Mouse (Mus musculus) C2C12 (cell line): ENCODE data around the gene Zbed3. TPM values are rescaled to one million over a fixed set of nuclear protein-coding genes. Genes with fewer than 3 reads are reported as not detected.

Experiments used
- H3K27me3 ChIP-seq: one replicate; pipeline ENCODE4 v1.6.1; 2011; ENCODE audit not compliant: control insufficient read depth, insufficient read depth, insufficient read length
- H3K36me3 ChIP-seq: one replicate; pipeline ENCODE4 v1.6.1; 2011; ENCODE audit not compliant: control insufficient read depth, insufficient read depth
- H3K4me3 ChIP-seq: one replicate; pipeline ENCODE4 v1.5.1; 2011; ENCODE audit warnings: mild to moderate bottlenecking, control low read depth; ENCODE audit not compliant: poor library complexity, insufficient read depth, severe bottlenecking
- H3K79me2 ChIP-seq: one replicate; pipeline ENCODE4 v1.6.1; 2011; ENCODE audit not compliant: control insufficient read depth, insufficient read depth
- H3K79me3 ChIP-seq: one replicate; pipeline ENCODE4 v1.6.1; 2011; ENCODE audit warnings: low read depth, control low read depth
- H3ac ChIP-seq: one replicate; pipeline ENCODE3; 2011; ENCODE audit warnings: low read depth; ENCODE audit not compliant: control insufficient read depth, insufficient read length
- CEBPB ChIP-seq: IDR thresholded peaks from one replicate; pipeline ENCODE4 v1.6.1; 2011; ENCODE audit warnings: low read depth, mild to moderate bottlenecking, control low read depth, moderate library complexity
- CTCF ChIP-seq: IDR thresholded peaks from one replicate; pipeline ENCODE4 v1.5.1; 2011; ENCODE audit not compliant: control insufficient read depth, insufficient read depth, insufficient read length
- FOSL1 ChIP-seq: IDR thresholded peaks from one replicate; pipeline ENCODE4 v1.8.0; 2011; ENCODE audit warnings: mild to moderate bottlenecking, low read length; ENCODE audit not compliant: poor library complexity, insufficient read depth, severe bottlenecking
- MAX ChIP-seq: IDR thresholded peaks from one replicate; pipeline ENCODE4 v1.6.1; 2011; ENCODE audit warnings: mild to moderate bottlenecking, control low read depth
- MYOD1 ChIP-seq: IDR thresholded peaks from one replicate; pipeline ENCODE4 v1.6.1; 2011; ENCODE audit warnings: low read depth; ENCODE audit not compliant: control insufficient read depth, insufficient read length
- MYOG ChIP-seq: IDR thresholded peaks from one replicate; pipeline ENCODE4 v1.6.1; 2011; ENCODE audit not compliant: control insufficient read depth, insufficient read length; ENCODE audit errors: extremely low read depth
- USF1 ChIP-seq: IDR thresholded peaks from one replicate; pipeline ENCODE4 v1.6.1; 2011; ENCODE audit warnings: low read depth, mild to moderate bottlenecking, control low read depth, moderate library complexity
- polyA plus RNA-seq: library from polyadenylated mRNA; unstranded; fragments of >200 nt; fragmentation: generic; extraction: Trizol; gene quantifications from one replicate; pipeline ENCODE4 v1.2.1, GENCODE M21; 2012; ENCODE audit warnings: missing spikeins

The Zbed3 gene
- polyA plus RNA-seq, 1 experiment, result 22.6 TPM

DNA sequence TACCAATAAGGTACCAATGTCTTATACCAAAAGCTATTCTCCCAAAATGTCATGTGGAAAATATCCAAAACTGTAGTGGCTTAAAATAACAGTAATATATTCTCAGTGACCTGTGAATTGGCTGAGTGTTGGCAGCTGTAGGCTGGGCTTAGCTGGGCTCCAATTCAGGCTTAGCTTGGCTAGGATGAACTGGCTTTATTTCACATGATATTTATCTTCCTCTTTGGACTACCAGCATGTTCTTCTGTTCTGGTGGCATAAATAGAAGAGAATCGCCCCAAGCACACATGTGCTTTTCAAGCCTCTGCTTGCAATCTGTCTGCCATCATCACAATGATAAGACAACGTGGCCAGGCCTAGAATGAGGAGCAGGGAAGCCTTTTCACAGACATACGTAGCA is 23.5 kb upstream of the Zbed3 start:
- Histone ChIP-seq H3K27me3 (no peaks in the 10 kb centered on the region), H3ac (no peak overlapping the region), H3K36me3 (no peaks in the 10 kb centered on the region), H3K79me3 (no peaks in the 10 kb centered on the region), H3K79me2 (no peaks in the 10 kb centered on the region), H3K4me3 (no peak overlapping the region)
- no peak for TF ChIP-seq CTCF
- no peak for TF ChIP-seq MAX
- no peak for TF ChIP-seq CEBPB
- TF ChIP-seq MYOG, result no peak
- TF ChIP-seq FOSL1, result no peak
- no peak for TF ChIP-seq USF1
- no peak for TF ChIP-seq MYOD1

DNA sequence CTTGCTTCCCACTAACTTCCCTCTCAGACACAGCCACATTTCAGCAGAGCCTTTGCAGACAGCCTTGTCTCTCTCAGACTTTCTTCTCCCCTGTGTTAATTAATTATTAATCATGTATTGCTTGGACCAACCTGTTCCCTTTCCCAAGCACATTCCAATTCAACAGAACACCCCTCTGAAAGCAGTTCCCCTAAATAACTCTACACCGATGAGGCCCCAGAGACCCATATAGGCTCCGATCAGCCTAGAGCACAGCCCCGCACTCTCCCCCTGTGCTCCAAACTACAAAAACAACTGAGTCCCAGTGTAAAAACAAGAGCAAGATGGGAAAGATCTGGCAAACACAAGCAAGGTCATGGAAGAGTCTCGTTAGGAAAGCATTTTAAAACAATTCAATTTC is 16.8 kb upstream of the Zbed3 start:
- TF ChIP-seq CEBPB, result no peak
- TF ChIP-seq USF1, result no peak
- no peak for TF ChIP-seq MYOG
- no peak for TF ChIP-seq FOSL1
- TF ChIP-seq MAX, result no peak
- TF ChIP-seq MYOD1, result no peak
- no peak for TF ChIP-seq CTCF
- Histone ChIP-seq H3K27me3 (peaks cover 8% of the 10 kb centered on the region), H3K79me3 (no peaks in the 10 kb centered on the region), H3ac (no peak overlapping the region), H3K79me2 (no peaks in the 10 kb centered on the region), H3K4me3 (no peak overlapping the region), H3K36me3 (no peaks in the 10 kb centered on the region)

DNA sequence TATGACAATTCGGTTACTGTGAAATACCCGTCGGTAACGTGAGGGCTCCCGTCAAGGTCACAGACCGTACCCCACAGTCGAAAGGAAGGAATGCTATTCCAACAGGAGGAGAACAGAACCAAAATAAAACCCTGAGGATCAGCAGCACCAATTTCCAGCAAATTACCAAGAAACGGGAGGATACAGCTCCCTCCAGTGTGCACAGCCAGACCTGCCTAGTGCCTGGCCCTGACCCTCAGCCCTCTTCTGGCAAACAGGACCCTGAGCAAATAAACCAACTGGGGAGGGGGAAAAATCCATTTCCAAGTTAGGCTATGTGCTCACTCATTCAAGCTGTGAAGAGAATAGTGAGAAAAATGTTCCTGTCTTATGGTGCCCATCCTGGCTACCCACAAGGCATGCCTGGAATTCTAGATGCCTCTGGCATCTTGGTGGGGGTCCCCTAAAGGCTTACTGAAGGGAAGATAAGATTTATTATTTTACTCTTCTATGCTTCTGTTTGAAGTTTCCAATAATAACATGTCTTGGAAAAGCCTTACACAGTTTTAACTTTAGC is 16.2 kb upstream of the Zbed3 start:
- no peak overlapping the region for H3K4me3 ChIP-seq
- no peaks in the 10 kb centered on the region for H3K36me3 ChIP-seq
- peaks cover 11% of the 10 kb centered on the region for H3K27me3 ChIP-seq
- no peaks in the 10 kb centered on the region for H3K79me2 ChIP-seq
- H3K79me3 ChIP-seq, result no peaks in the 10 kb centered on the region
- no peak overlapping the region for H3ac ChIP-seq
- TF ChIP-seq USF1 (no peak), FOSL1 (no peak), MYOD1 (no peak), MAX (no peak), CEBPB (no peak), CTCF (no peak), MYOG (no peak)

DNA sequence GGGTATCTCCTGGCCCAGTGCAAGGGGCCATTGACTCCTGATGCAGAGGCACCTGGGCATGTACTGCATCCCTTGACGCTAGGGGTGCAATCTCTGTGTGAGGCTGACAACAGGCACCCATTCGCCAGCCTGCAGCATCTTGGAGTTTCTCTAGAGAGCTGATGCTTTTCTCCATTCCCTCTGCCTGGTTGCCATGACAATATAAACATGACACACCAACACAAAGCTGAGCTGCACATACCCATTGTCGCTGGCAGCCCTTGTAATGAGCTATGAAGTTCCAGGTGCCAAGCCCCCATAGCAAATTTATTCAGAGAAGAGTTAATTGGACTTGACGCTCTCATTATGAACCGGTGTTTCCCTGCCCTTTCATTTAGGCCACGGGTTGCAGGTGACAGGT is 11.4 kb upstream of the Zbed3 start:
- H3K27me3 ChIP-seq, result peaks cover 20% of the 10 kb centered on the region
- no peak overlapping the region for H3K4me3 ChIP-seq
- no peaks in the 10 kb centered on the region for H3K79me3 ChIP-seq
- H3ac ChIP-seq, result no peak overlapping the region
- TF ChIP-seq USF1 (no peak), MYOG (no peak), CTCF (no peak), CEBPB (no peak), MAX (no peak), MYOD1 (no peak)
- H3K79me2 ChIP-seq, result no peaks in the 10 kb centered on the region
- H3K36me3 ChIP-seq, result no peaks in the 10 kb centered on the region

DNA sequence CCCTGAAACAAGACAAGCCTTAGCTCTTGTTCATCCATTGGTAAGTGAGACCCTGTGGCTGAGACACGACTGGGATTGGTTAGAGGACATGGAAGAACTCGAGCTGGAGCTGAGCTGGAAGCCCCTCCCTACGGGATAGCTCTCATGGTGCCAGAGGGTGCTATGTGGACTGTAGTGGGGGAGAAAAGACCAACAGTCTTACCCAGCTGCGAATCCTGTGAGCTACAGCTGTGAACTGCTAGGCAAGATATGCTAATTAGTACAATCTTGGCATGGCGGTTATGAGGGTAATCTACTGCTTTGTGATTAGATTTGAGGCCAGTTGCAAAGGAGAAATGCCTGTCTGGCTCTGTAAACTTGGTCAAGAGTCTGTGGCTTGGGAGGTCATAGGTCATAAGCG is 4.3 kb upstream of the Zbed3 start:
- Histone ChIP-seq H3K4me3 (no peak overlapping the region), H3K27me3 (peaks cover 9% of the 10 kb centered on the region), H3K79me3 (no peaks in the 10 kb centered on the region), H3ac (no peak overlapping the region), H3K79me2 (no peaks in the 10 kb centered on the region), H3K36me3 (no peaks in the 10 kb centered on the region)
- TF ChIP-seq CTCF (no peak), MYOD1 (no peak), USF1 (no peak), CEBPB (no peak), MAX (no peak)

DNA sequence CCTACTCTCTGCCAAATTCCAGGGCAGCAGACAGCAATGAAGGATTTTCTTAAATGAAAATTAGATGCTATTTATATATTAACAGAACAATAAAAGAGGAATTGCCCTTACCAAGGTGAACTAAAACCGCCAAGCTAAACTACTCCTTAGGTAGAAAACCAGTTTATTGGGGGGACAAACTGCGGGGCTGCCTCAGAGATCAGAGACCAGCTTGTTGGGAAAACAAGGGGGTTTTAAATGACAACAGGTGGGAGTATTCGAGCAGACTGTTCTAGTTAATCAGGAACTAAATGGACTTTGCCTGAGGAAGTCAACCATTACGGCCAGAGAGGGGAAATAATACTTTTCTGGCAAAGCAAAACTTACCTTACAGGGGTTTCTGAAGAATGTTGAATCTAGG is 3.0 kb upstream of the Zbed3 start:
- no peak overlapping the region for H3K4me3 ChIP-seq
- no peaks in the 10 kb centered on the region for H3K36me3 ChIP-seq
- TF ChIP-seq USF1, result no peak
- peaks cover 11% of the 10 kb centered on the region for H3K79me2 ChIP-seq
- H3K79me3 ChIP-seq, result no peaks in the 10 kb centered on the region
- H3K27me3 ChIP-seq, result peaks cover 6% of the 10 kb centered on the region
- H3ac ChIP-seq, result no peak overlapping the region
